Mouse (Mus musculus) spleen, adult 2 months (tissue): ENCODE measurements at regions not wholly inside any gene's neighbourhood (a gene's known extent, or its start where the extent isn't known, plus 50 kb on each side); places are given as distances from the start of the nearest gene placed in this dataset.

Experiments
- CTCF ChIP-seq: fragments of 200-500 bp; IDR thresholded peaks from 2 replicates; pipeline ENCODE4 v1.5.1; 2011; ENCODE audit warnings: mild to moderate bottlenecking, inconsistent platforms; ENCODE audit not compliant: insufficient read depth, insufficient read length, insufficient replicate concordance; ENCODE audit errors: extremely low read depth
- POLR2A ChIP-seq: fragments of 200-500 bp; IDR thresholded peaks from 2 replicates; pipeline ENCODE4 v1.6.1; 2011; ENCODE audit warnings: low read depth, low read length, inconsistent platforms

DNA sequence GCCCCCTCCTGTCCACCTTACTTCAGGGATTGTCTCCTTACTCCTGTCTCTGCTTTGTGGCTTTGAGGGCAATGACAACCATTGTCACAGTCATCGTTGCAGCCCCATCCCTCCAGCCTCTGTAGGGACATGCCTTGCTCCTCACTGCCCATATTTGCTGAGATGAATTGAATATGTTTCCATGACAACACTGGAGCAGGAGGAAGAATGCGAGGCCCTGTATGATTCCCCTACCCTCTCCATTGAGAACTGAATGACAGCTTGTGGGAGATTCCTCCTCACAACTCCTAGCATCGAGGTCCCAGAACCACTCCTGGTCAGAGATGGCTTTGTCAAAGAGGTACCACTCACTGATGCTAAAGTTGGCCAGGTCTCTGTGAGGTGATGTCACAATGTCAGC, 132.2 kb downstream of the Kdr start:
- no peak for TF ChIP-seq POLR2A
- no peak for TF ChIP-seq CTCF
